Mouse (Mus musculus) urinary bladder, postnatal 25 days (tissue): ENCODE data around the gene Wnt10a.

ENCODE experiments used
- DNase-seq: peaks from one replicate; pipeline ENCODE4 v3.0.0; 2022; ENCODE audit warnings: low spot score

The Wnt10a gene

DNA sequence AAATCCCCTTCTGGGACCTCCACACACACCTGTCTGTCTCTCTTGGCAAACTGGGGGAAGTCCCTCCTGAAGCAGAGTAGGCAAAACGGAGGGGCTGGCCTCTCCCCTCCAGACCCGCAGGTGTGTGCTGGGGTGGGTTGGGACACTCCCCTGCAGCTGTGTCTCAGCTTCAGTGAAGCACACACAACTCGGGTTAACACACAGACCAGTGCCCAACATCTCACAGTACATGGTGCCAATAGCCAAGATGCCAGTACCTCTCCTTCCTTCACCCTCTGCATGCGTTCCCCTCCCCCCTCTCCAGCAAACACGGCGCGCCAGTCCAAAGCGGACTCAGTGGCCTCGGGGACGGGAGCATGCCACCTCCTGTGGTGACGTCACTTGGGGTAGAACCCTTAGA is at the start of gene Wnt10a:
Wnt10a (plus strand) TSS at position 268 of the 400 bp plus-strand sequence.
- DNase-seq, result no peak

DNA sequence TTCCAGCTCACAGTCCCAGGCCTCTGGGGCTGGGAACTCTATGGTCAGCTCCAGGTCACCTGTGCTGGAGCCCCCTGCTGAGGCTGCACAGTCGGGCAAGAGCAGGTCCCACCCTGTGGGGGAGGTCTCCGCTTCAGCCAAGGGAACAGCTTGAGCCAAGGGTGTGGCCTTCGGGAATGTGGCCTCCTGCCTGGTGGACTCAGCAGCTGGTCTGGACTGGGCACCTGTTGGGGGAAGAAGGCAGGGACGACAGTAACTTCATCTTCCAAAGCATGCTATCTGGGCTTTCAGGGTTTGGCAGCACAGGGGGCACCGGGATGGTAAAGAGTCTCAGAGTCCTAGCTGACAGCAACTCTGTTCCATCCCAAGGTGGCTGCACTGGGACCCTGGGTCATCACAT is 44.0 kb upstream of the Wnt10a start:
- DNase-seq, result no peak

DNA sequence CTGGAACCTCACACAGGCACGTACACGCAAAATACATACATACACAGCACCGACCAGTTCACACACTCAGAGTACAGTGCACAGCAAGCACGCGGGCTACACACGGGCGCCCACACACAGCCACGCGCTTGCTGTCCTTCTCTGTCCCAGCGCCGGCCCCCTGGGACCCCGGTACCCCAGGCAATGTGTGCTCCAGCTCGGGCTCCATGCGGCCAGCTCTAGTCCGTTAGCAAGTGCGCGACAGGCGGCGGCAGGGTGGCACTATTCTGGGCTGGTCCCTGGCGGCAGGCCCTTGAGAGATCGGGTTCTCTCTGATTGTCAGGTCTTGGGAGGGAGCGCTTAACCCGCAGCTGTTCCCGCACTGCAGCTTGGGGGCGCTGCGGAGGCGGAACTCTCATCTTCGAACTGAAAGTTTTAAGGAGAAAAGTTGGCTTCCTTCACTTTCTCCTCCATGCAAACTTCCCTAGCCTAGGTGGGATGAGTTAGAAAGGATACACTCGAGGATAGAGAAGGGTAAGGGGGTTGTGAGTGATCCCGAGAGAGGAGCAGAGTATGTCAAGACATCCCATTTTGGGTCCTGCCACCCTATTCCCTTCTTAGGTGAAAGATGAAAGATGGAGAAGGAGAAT is 42.6 kb upstream of the Wnt10a start, which contains the start of gene Prkag3:
Prkag3 (minus strand) TSS at position 579 of the 629 bp plus-strand sequence.
- DNase-seq, result peak; percentile 56

DNA sequence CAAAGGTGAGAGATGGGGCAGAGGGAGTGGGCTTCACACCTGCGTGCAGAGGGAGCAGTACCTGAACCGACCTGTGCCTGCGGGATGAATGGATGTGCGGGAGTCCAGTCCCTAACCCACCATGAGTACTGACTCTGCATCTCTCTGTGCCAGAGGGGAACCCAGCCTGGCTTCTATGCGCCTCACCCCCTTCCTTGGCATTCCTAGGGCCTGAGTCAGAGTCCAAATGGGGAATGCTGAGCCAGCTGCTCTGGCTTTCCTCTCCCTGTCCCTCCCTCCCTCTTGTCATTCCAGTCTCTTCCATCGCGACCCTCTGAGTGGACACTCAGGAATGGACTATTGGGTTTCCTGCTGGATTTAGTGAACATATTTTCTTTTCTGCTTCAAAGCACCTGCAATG is 42.0 kb upstream of the Wnt10a start:
- DNase-seq, result peak; percentile 51

DNA sequence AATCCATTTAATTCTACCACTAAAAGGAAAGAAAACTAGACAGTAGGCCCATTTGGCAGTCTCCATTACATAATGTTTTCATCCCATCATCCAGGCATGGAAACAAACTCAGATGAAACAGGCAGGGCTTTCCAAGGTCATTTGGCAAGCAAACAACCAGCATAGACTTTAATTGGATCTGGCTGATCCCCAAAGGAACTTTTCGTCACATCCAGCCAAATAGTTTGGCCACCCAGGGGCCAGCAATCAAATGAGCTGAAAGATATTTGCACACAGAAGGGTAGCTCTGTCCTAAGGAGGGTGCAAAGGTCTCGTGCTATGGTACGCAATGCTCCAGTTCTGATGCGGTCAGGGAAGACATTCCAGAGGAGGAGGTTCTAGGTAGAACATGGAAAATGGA is 40.6 kb upstream of the Wnt10a start:
- no peak for DNase-seq

DNA sequence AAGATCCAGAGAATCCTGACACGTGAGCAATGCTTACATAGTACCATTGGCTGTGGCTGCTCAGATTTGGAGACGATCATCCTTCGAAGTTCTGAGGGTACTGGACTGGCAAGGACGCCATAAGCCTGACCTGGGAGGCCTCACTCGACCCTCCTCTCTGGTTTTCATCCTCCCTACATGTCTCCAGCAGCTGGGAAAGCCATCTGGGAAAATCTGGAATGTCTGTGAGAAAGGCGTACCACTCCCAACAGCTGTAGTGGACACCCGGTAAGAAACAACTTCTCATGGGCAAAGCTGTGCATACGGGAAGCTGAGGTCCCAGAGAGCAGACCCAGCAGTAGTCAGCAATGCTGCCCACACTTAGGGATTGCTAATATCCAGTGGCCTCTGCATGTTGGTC is 39.2 kb upstream of the Wnt10a start:
- DNase-seq, result no peak

DNA sequence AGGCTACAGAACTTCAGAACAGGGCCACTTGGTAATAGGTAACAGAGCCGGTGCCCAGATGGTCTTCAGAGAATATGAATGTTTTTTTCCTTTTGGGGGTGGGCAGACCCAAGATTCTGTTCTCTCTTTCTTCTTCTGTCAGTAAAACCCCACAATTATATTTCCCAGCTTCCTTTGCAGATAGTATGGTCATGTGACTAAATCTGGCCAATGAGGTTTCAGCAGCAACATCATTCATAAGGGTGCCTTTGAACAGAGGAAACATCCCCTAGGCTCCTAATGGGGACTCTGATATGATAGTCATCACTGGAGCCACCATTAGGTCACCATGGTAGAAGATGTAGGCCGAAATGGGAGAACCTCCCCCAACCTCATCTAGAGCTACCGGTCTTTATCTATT is 38.5 kb upstream of the Wnt10a start:
- no peak for DNase-seq

DNA sequence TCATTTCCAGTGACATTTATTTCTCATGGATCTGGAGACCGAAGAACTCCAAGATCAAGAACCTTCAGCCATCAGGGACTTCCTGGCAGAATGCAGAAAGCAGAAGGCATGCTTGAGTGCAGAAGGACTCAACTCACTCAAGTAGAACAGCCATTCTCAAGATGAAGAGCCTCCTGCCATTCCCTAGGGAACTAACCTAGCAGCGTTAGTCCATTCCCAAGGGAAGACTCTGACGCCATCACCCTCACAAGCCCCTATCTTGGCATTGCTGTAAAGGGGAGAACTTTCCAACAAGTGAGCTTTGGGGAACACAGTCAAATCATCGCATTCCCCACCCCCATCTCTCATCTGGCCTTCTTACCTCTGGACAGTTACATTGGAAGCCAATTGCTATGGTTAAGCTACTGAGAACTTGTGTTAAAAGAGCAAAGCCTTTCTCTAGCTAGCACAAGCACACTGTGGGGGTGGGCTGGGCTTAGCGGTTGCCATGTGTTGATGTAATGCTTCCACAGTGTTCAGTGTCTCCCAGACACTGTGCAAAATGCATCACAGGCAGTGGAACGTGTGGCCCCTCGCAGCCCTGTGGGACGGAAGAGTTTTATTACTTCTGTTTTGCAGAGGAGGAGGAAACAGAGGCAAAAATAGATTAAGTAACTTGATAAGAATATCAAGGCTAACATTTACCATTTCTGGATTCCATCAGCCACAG is 37.9 kb upstream of the Wnt10a start:
- DNase-seq, result no peak

DNA sequence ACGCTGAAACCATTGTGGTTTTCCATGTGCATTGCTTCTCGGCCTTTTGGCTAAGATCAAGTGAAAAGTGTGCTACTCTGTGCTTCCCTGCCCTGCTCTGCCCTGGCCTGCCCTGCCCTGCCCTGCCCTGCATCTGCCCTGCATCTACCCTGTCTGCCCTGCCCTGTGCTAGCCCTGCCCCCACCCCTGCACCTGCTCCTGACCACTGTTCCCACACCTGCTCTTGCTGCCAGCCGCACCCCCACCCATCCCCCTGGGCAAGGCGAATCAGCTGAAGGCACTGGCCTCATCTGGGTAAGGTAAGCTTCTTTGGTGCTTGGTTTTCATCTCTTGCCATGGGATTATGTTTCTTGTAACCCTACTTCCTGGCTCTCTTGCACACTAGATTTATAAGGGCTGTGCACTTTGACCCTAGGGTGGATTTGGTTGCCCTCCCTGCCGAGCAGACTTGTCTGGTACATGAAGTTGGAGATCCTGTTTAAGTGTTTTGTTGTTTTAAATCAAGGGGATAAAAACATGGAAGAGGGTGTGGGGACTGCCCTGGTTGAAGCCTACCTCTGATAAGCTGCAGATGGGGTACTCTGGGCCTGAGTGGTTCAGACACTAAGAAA is 37.0 kb upstream of the Wnt10a start:
- no peak for DNase-seq

DNA sequence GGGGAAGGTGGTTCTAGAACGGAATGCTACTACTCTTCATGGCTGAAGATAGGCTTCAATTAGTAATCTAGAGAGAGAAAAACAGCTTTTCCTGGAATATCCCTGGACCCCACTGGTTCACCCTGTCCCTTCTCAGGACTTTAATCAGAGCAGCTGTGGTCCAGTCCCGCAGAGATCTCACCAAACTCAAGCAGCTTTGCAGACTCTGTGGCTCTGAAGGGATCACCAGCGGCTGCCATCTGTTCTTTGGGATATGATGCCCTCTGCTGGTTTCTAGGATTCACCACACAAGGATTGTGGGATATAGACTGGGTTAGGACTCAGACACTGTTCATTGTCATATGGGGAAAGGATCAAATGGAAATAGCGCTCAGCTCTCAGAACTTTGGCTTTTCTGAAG is 31.5 kb upstream of the Wnt10a start:
- no peak for DNase-seq

DNA sequence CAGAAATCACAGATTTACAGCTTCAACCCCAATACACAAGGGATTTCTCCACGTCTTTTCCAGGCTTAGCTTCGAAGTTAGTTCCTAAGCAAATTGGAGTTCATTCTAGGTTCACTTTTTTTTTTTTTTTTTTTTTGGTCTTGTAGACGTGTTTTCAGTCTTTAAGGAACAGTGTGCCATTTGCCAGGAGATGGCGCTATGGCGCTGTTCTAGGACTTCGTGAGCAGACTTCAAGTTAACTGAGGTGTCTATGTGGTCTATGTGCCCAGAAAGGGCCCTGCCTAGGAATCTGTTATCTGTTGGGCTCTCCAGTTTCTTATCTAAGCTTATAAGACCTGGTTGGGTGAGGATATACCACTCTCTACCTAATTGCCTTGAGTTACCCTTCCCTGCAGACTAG is 28.2 kb upstream of the Wnt10a start:
- peak; percentile 64 for DNase-seq

DNA sequence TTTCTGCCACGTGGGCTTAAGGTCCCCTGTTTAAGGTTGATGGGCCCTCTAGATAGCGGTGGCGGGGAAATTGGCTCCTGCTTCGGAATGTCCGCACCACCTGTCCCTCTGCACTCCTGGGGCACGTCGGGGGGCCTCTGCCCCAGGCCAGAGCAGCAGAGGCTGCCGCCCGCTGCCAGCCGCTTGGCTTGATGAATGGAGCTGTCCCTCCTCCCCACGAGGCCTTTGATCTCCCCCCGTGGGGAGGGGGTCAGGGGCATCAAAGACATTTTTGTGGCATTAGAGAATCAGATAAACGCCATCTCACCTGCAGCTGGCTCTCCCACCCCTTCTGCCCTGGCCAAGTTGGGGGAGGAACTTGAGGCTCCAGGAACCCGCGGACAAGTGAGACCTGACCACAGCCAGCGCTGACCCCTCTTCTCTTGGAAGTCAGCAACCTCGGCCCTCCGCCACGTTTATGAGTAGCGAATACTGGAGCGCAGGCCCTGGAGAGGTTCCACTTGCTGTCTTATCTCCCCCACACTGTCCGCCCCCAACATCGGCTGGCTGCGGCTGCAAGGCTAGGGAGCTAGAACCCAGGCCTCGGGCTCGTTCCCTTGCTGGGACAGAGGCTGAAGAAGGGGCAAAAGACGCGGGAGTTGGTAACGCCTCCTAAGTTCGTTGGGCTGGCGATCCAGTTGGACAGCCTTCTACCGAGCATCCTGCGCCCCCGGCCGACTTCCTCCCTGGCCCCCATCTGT is 20.4 kb upstream of the Wnt10a start:
- no peak for DNase-seq

DNA sequence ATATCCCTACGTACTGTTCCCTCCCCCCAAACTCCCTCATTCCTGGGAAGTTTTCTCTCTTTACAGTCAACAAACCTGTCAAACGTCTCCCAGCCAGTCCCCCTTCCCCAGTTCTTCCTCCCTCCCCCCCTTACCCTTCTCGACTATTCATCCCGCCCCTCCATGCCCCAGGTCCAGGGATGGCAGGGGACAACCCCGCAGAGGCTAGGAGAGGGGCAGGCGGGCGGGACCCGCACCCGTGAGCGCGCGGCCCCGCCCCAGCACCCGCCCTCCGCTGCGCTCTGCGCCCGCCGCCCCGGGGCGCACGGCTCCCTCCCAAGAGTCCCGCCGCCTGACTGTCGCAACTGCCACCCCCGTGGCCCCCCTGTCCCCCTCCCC is 19.9 kb upstream of the Wnt10a start:
- no peak for DNase-seq

DNA sequence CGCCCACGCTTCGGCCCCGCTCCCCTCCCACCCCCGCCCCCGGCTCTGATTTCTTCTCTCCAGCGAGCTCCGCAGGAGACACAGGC is 19.6 kb upstream of the Wnt10a start, which contains the start of gene Wnt6:
Wnt6 (plus strand) TSS at position 48 of the 86 bp plus-strand sequence.
- DNase-seq, result no peak

DNA sequence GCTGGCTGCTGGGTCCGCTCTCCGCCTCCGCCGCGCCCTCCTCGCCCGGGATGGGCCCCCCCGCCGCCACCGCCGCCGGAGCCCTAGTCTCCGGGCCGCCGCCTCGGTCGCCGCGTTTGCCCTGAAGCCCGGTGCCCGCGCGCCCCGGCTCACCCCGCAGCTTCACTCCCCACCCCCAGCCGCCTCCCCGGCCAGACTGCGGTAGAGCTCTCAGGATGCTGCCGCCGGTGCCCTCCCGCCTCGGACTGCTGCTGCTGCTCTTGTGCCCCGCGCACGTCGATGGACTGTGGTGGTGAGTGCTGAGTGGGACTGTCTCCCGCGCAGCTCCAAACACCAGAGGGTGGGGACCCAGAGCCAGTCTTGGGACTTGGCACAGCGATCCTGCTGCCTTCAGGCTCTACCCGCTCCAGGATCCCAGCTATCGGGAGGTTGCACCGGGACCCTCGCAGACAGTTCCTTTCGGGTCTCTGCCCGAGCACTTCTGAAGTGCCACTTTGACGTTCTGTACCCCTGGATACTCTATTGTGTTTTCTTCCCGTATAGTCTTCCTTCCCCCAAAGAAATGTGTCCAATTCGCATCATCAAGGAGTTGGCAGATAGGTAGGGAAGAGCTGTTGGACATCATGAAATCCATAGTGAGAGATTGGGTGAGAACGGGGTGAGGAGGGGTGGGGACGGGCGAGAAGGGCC is 19.2 kb upstream of the Wnt10a start:
- no peak for DNase-seq

DNA sequence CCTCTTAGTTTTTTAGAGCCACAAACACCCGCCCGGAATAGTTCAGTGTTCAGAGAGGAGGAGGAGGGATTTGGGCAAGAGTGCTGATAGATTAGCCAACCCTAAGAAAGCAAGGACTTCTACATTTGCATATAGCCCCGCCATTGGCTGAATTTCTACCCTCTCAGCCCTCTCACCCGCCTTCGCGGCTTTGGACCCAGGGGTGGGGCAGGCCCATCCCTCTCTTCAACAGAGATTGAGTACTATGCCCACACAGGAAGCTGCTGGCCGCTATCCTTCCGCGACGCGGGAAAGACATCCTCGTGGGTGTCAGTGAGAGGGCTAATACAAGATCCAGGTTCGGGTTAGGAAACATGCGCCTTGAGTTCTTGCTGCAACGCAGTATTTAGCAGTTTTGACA is 18.2 kb upstream of the Wnt10a start:
- peak; percentile 56 for DNase-seq

DNA sequence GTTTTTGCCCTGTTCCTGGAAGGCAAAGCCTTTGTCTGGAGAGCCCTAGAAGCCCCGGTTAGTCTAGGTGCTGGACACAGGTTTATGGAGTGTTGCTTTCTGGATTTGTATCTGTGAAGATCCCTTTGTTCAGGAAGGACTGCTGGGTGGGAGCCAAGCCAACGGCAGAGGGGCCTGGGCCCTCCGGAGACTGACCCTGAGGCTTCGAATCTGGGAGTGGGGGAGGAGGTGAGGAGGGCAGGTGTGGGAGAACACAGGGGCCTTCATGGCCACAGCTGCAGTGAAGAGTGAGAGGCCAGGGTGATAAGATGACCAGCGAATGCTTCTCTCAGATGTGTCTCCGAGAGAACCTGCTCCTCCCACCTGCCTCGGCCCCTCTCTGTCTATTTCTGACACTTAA is 17.3 kb upstream of the Wnt10a start:
- no peak for DNase-seq

DNA sequence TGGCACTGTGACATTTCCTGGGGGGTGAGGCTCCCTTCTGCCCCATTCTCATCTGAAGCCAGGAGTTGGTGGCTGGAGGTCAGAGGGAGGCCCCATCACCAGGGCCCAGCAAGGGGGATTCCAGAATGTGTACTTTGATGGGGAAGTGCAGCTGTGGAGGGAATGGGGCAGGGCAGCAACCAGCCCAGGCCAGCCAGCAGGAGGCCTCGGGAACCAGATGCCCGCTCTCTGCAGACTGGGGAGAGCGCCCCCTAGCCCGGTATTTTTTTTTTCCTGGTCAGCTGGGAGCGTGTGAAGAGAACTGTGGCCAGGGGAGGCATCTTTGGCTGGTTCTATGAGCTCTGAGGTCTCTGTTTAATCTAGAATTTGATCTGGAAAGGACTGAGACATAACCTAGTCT is 15.5 kb upstream of the Wnt10a start:
- peak; percentile 51 for DNase-seq

DNA sequence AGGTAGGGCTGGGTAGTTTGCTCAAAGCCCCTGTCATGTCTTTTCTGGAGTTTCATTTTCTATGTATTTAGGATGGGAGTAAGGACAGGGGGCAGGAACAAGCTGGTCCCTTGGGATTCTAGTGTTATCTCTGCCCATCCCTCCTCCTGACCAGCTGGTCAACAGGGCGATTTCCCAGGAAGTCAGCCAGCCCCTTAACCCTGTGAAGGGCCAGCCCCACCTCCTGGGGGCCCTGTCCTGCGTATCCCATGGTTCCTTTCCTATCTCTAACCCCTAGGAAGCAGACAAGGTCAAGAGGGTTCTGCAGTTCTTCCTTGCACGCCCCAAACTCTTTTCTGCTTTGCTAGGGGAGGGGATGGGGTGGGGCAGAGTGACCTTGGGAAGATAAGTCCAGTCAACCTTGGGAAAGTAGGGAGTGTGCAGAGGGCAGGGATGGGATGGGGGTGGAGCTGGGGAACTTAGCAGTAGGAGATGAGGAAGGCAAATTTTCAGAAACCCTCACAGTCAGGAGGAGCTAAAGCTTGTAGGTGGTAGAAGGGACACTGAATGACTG is 12.3 kb upstream of the Wnt10a start:
- DNase-seq, result no peak

DNA sequence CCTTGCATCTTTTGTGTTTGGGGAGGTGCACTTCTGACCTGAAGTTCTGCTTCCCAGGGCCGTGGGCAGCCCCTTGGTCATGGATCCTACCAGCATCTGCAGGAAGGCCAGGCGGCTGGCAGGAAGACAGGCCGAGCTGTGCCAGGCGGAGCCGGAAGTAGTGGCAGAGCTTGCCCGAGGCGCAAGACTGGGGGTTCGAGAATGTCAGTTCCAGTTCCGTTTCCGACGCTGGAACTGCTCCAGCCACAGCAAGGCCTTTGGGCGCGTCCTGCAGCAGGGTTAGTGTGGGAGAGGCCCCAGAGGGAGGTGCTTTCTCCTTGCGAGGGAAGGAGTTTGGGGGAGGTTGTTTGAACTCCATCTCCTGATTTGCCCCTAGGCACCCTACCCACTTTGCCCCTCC is 9.3 kb upstream of the Wnt10a start:
- no peak for DNase-seq

DNA sequence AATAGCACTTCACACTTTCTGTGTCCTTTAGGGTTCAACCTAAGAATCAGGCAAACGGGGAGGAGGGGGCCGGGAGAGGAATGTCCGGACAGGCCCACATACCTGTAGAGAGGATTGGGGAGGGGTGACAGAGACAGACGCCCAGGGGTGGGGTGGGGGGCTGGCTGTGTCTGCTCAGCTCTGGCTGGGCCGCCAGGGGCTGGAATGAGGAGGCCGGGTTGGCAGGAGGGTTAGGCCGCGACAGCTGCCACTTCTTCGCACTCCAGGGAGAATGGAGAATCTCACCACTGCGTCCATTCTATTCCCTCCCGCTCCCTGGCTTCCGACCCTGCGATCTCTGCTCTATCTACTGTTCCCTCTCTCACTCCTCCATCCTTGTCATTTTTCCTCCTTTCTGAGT is 7.8 kb upstream of the Wnt10a start:
- DNase-seq, result no peak

DNA sequence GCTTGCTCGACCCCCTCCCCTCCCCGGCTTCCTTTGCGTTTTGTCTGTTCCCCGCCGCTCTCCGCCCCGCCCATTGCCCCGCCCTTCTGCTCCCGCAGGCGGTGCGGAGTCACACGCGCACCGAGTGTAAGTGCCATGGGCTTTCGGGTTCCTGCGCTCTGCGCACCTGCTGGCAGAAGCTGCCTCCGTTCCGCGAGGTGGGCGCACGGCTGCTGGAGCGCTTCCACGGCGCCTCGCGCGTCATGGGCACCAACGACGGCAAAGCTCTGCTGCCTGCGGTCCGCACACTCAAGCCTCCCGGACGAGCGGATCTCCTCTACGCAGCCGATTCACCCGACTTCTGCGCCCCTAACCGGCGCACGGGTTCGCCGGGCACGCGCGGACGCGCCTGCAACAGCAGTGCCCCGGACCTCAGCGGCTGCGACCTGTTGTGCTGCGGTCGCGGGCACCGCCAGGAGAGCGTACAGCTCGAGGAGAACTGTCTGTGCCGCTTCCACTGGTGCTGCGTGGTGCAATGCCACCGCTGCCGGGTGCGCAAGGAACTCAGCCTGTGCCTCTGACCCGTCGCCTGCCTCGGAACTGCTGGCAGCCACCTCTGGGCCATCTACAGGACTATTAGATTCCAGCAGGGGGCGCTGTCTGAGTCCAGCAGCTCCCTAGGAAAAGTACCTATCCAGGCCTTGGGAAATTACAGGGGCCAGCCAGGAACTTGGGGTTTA is 7.1 kb upstream of the Wnt10a start:
- peak; percentile 73 for DNase-seq
